Mouse (Mus musculus) heart, postnatal 0 days (tissue): ENCODE measurements at regions not wholly inside any gene's neighbourhood (a gene's known extent, or its start where the extent isn't known, plus 50 kb on each side); places are given as distances from the start of the nearest gene placed in this dataset.

ENCODE experiments used
- ATAC-seq: fragments of 200-750 bp; cut with Nextera tagmentation; 2 replicates; pipeline ENCODE4 v1.8.0; 2017; ENCODE audit warnings: low read depth, moderate number of reproducible peaks, moderate library complexity; ENCODE audit not compliant: insufficient read depth
- DNase-seq: peaks from one replicate; pipeline ENCODE4 v3.0.0-alpha.2; 2016; ENCODE audit warnings: low spot score
- H3K27ac ChIP-seq: fragments of 300-500 bp; sonication (generic); 2 replicates; pipeline ENCODE4 v1.5.1; 2014; ENCODE audit warnings: low read depth, mild to moderate bottlenecking
- H3K27me3 ChIP-seq: fragments of 300-500 bp; sonication (generic); 2 replicates; pipeline ENCODE4 v1.6.1; 2014; ENCODE audit warnings: low read length, mixed read lengths; ENCODE audit not compliant: control insufficient read depth, insufficient read depth
- H3K36me3 ChIP-seq: fragments of 300-500 bp; sonication (generic); replicated peaks from 2 replicates; pipeline ENCODE4 v1.6.1; 2014; ENCODE audit warnings: low read length, mixed read lengths; ENCODE audit not compliant: control insufficient read depth, insufficient read depth
- H3K4me1 ChIP-seq: fragments of 300-500 bp; sonication (generic); 2 replicates; pipeline ENCODE4 v1.6.1; 2014; ENCODE audit warnings: antibody characterized with exemption; ENCODE audit not compliant: control insufficient read depth, insufficient read depth
- H3K4me2 ChIP-seq: fragments of 300-500 bp; sonication (generic); 2 replicates; pipeline ENCODE4 v1.6.1; 2014; ENCODE audit warnings: low read depth, mild to moderate bottlenecking, low read length, moderate library complexity
- H3K4me3 ChIP-seq: fragments of 300-500 bp; sonication (generic); 2 replicates; pipeline ENCODE4 v1.5.1; 2014; ENCODE audit warnings: low read depth, low read length
- H3K9ac ChIP-seq: fragments of 300-500 bp; sonication (generic); replicated peaks from 2 replicates; pipeline ENCODE4 v1.6.1; 2014; ENCODE audit warnings: low read depth, low read length, mixed read lengths
- H3K9me3 ChIP-seq: fragments of 300-500 bp; sonication (generic); replicated peaks from 2 replicates; pipeline ENCODE4 v1.6.1; 2016; ENCODE audit warnings: low read length; ENCODE audit not compliant: control insufficient read depth
- CTCF ChIP-seq: IDR thresholded peaks from 2 replicates; pipeline ENCODE4 v1.5.1; 2016; ENCODE audit warnings: antibody characterized with exemption, control low read depth, low read depth
- EP300 ChIP-seq: IDR thresholded peaks from 2 replicates; pipeline ENCODE4 v1.6.1; 2016; ENCODE audit warnings: antibody characterized with exemption, low read depth
- WGBS: fragments of 180-500 bp; shearing (Covaris S2); extraction: QIAGEN DNeasy Blood & Tissue Kit; methylation state at CpG from one replicate; pipeline ENCODE4 v1.1.7; 2014; 5-methylcytosine and 5-hydroxymethylcytosine counted together

DNA sequence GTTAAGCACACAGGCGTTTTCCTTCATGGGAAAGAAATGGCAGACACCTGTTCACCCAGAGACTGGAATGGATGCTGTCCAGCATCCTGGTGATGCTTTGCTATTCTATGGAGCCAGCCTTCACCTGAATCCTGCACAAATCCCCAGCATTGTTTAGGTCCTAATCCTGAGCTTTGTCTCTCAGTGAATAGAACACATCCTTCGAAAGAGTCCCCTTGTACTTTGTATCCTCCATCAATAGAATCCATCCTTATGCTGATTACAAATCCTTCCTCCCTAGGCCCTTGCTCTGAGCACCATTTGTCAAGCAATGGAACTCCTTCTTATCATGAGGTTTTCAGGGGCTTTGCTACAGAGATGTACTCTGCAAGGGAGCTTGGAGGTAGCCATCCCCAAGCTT is 292.1 kb downstream of the Rwdd3 start:
- DNase-seq = no peak

DNA sequence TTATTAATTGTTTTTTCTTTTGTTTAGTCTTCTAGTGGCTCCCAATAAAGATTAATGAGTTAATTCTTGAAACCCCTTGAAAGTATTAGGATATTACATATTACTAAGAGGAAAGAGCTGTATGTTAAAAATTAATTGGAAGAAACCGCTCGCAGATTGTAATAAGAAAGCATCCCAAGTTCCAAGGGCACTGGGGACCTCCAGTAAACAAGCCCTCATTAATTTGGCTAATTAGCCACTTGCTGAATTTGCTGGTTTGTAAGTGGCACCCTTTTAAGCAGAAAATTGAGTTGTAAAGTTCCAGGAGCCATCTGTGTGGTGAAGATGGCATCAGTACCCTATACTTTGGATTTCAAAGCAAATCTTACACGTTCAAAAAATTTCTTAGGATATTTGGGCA is 295.8 kb downstream of the Rwdd3 start:
- H3K9ac ChIP-seq = no peak overlapping the region
- no peak overlapping the region for H3K27ac ChIP-seq
- DNase-seq (no peak), ATAC-seq (no peak)
- no peaks in the 10 kb centered on the region for H3K9me3 ChIP-seq
- TF ChIP-seq CTCF (no peak), EP300 (no peak)
- no peaks in the 10 kb centered on the region for H3K36me3 ChIP-seq
- H3K4me2 ChIP-seq = no peak overlapping the region
- WGBS = 88% methylated on average over 3 of the region's 3 CpGs
- no peaks in the 10 kb centered on the region for H3K27me3 ChIP-seq
- H3K4me3 ChIP-seq = no peak overlapping the region
- no peaks in the 10 kb centered on the region for H3K4me1 ChIP-seq

More for the DNA sequence above, 292.1 kb downstream of the Rwdd3 start:
- Histone ChIP-seq H3K9ac (no peak overlapping the region), H3K27me3 (no peaks in the 10 kb centered on the region), H3K4me1 (no peaks in the 10 kb centered on the region), H3K4me3 (no peak overlapping the region), H3K9me3 (no peaks in the 10 kb centered on the region), H3K4me2 (no peak overlapping the region), H3K27ac (no peak overlapping the region), H3K36me3 (no peaks in the 10 kb centered on the region)
- WGBS = 63% methylated on average over 2 of the region's 2 CpGs
- no peak for ATAC-seq
- TF ChIP-seq EP300 (no peak), CTCF (no peak)

DNA sequence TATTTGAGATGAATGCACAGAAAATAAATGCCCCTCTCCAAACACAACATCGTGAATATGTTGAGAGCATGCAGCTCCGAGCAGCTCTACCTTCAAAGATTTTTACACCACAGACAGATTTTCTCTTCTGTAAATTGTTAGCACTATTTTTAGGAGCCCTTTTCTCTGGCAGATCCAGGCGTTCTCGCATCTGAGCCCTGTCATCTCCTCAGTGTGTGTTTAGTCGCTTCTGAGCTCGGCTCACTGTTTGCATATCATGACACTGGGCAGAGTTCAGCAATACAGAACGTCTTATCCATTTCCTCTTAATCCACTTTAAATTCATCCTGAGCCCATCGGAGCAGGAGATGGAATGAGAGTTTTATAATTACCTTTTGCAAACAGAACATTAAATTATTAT is 306.5 kb downstream of the Rwdd3 start:
- no peaks in the 10 kb centered on the region for H3K4me1 ChIP-seq
- no peak overlapping the region for H3K4me2 ChIP-seq
- no peaks in the 10 kb centered on the region for H3K36me3 ChIP-seq
- H3K27me3 ChIP-seq = no peaks in the 10 kb centered on the region
- 16% methylated on average over 8 of the region's 8 CpGs for WGBS
- ATAC-seq (no peak), DNase-seq (no peak)
- H3K4me3 ChIP-seq = no peak overlapping the region
- H3K9ac ChIP-seq = no peak overlapping the region
- H3K27ac ChIP-seq = no peak overlapping the region
- no peaks in the 10 kb centered on the region for H3K9me3 ChIP-seq
- TF ChIP-seq EP300 (no peak), CTCF (no peak)

- Histone ChIP-seq H3K9ac (no peak overlapping the region), H3K9me3 (no peaks in the 10 kb centered on the region), H3K4me3 (no peak overlapping the region), H3K27me3 (no peaks in the 10 kb centered on the region), H3K4me1 (no peaks in the 10 kb centered on the region), H3K36me3 (no peaks in the 10 kb centered on the region), H3K4me2 (no peak overlapping the region), H3K27ac (no peak overlapping the region)
- ATAC-seq (no peak), DNase-seq (no peak)
- TF ChIP-seq CTCF (no peak), EP300 (no peak)
- 70% methylated on average over 4 of the region's 4 CpGs for WGBS
These were observed 309.9 kb downstream of the Rwdd3 start for GRCm38 (mm10) chr3:120861641-120862040.

GRCm38 (mm10) chr3:120858281-120858680 is 313.2 kb downstream of the Rwdd3 start:
- H3K4me2 ChIP-seq = no peak overlapping the region
- H3K27me3 ChIP-seq = no peaks in the 10 kb centered on the region
- TF ChIP-seq CTCF = no peak
- no peak for TF ChIP-seq EP300
- ATAC-seq (no peak), DNase-seq (no peak)
- H3K9ac ChIP-seq = no peak overlapping the region
- H3K36me3 ChIP-seq = no peaks in the 10 kb centered on the region
- no peak overlapping the region for H3K27ac ChIP-seq
- H3K4me1 ChIP-seq = no peaks in the 10 kb centered on the region
- WGBS = 78% methylated on average over 13 of the region's 13 CpGs
- H3K9me3 ChIP-seq = no peaks in the 10 kb centered on the region
- H3K4me3 ChIP-seq = no peak overlapping the region

DNA sequence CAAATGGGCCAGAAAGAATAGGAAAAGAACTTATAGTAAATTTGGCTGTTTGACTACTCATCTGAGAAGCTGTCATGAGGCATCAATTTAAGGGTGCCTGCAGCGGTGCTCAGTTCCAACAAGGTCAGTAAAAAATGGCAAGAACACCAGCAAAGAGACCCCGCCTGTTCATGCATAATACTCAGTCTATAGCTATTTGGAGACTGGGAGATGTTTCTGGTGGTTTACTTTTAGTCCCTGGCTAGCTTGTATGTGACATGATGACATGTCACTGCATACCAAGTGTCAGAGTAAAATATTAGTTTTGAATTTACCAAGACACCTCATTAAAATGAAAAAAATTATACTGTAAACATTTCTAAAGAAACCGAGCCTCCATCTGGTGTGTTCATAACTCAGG is 317.2 kb downstream of the Rwdd3 start:
- H3K9ac ChIP-seq = no peak overlapping the region
- 72% methylated on average over 3 of the region's 3 CpGs for WGBS
- no peak for ATAC-seq
- no peak overlapping the region for H3K4me2 ChIP-seq
- no peaks in the 10 kb centered on the region for H3K9me3 ChIP-seq
- no peaks in the 10 kb centered on the region for H3K36me3 ChIP-seq
- H3K4me3 ChIP-seq = no peak overlapping the region
- no peaks in the 10 kb centered on the region for H3K27me3 ChIP-seq
- no peak overlapping the region for H3K27ac ChIP-seq
- H3K4me1 ChIP-seq = no peaks in the 10 kb centered on the region
- no peak for TF ChIP-seq EP300
- no peak for TF ChIP-seq CTCF
- DNase-seq = no peak
